Mouse (Mus musculus) Patski (cell line): ENCODE measurements around the gene Slc39a9. TPM values are rescaled to one million over a fixed set of nuclear protein-coding genes. Genes with fewer than 3 reads are reported as not detected.

Experiments
- ATAC-seq: fragments of 100-300 bp; one replicate; pipeline ENCODE4 v1.8.0; 2021
- CTCF ChIA-PET: fragments of 350-600 bp; sonication (Branson Sonifier 250); formaldehyde crosslinking; loops from one replicate; lab custom pipeline; 2022; ENCODE audit warnings: inconsistent platforms; lab: Charles Lee
- POLR2A ChIA-PET: fragments of 350-600 bp; sonication (Branson Sonifier 250); formaldehyde crosslinking; loops from one replicate; lab custom pipeline; 2022; ENCODE audit warnings: antibody characterized with exemption, inconsistent platforms; lab: Charles Lee
- DNase-seq: peaks from one replicate; pipeline ENCODE4 v3.0.0-alpha.2; 2011; ENCODE audit warnings: low read depth, low spot score
- H3K27me3 ChIP-seq: fragments of 371-371 bp; one replicate; pipeline ENCODE4 v1.5.1; 2021
- CTCF ChIP-seq: fragments of 100-300 bp; IDR thresholded peaks from one replicate; pipeline ENCODE4 v1.5.1; 2021
- in situ Hi-C: fragments of 300-500 bp; cut with MboI; formaldehyde crosslinking; loops from 3 replicates; pipeline ENCODE4 v1.11.1; 2018; ENCODE audit warnings: low pct_unique_long_range_greater_than_20kb, mixed read lengths
- polyA plus RNA-seq: library from polyadenylated mRNA; unstranded; gene quantifications from one replicate; pipeline ENCODE4 v1.2.3, GENCODE M21; 2021

Gene Slc39a9
- polyA plus RNA-seq, 1 experiment from 2014 or later: 30.9 TPM

DNA sequence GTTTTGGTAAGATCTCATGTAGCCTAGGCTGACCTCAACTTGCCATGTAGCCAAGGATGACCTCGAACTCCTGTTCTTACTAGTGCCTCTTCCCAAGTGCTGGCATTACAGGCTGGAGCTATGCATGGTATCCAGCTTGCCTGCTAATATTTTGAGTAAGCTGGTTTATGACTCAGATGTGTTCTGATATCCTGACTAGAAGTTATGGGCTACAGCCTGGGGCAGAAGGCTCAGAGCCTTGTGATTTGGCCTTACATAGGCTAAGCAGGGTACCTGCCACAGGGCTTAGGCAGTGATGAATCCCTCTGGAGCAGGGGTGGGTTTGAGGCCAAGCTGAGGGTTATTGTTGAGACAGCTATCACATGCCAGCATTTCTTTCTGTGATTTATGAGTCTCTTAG, 35.1 kb upstream of the Slc39a9 start:
- CTCF ChIA-PET: no interaction called here
- DNase-seq (no peak), ATAC-seq (no peak)
- TF ChIP-seq CTCF: no peak
- H3K27me3 ChIP-seq: no peaks in the 10 kb centered on the region
- POLR2A ChIA-PET: no interaction called here
- in situ Hi-C loops: no loop called here

DNA sequence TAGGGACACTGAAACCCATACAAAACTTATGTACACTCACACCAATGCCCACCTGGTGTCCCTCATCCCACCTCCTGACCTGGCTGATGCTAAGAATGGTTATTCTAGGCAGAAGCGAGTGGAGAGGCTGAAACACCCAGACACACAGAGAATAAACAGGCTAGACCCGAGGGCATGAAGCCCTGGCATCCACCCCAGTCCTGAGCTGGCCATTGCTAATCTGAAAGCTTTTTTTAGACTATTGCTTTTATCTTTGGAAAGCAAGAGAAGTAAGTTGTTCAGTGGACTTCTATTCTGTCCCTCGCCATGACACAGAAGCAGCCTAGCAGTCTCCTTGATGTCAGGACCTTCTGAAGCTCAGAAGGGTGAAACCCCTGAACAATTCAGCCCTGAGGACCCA, 33.8 kb upstream of the Slc39a9 start:
- CTCF ChIA-PET: interaction anchor here (0.9 kb wide), 1 partner anchor 10 kb away, joined by 3 read pairs; no protein-coding TSS in a partner anchor
- no peak for ATAC-seq

GRCm38 (mm10) chr12:80612113-80612791, 31.4 kb upstream of the Slc39a9 start:
- DNase-seq (no peak), ATAC-seq (no peak)
- CTCF ChIA-PET: no interaction called here
- no peak for TF ChIP-seq CTCF
- no peaks in the 10 kb centered on the region for H3K27me3 ChIP-seq
- POLR2A ChIA-PET: no interaction called here
- in situ Hi-C loops: no loop called here

More for the DNA sequence above, 33.8 kb upstream of the Slc39a9 start:
- in situ Hi-C loops: no loop called here
- no peak for TF ChIP-seq CTCF
- POLR2A ChIA-PET: no interaction called here
- DNase-seq: no peak
- no peaks in the 10 kb centered on the region for H3K27me3 ChIP-seq

DNA sequence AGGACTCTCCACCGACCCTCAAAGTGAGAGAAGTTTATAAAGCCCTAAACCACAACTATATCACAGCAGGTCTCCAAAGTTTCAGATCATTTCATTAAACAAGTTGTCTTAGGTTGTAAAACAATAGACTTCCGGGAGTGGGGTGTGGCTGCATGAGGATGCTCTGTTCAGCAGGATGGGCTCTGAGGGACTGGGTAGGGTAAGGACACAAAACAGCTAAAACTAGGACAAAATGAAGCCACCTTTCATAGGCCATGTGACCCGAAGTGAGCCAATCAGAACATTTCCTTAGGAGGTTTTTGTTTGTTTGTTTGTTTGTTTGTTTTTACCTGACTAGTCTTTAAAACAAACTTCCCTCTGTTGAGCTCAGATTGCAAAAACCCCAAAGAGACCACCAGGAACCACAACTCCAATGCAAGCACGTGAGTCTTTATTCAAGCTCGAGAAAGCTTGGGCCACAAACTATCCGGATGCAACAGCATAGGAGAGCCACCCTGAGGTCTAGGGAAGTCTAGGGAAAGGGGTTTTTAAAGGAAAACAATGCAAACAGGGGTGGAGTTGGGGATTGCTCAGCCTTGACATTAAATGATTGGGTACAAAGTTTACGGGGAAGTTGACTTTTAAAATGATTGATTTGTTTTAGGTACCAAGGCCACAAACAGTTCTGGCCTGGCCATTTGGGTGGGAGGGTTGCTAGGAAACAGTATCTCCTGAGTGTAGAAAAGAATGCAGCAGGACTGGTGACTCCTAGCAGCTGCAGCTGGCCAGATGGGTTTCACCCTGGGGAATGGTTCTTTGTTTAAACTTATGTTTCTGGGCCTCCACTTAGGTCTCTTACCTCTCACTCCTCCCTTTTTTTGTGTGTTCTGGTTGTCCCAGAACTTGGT, 28.1 kb upstream of the Slc39a9 start:
- DNase-seq (no peak), ATAC-seq (no peak)
- H3K27me3 ChIP-seq: peaks cover 2% of the 10 kb centered on the region
- ChIA-PET POLR2A (no interaction called here), CTCF (interaction anchor here (1.5 kb wide), 1 partner anchor 10 kb away, joined by 3 read pairs; no protein-coding TSS in a partner anchor)
- in situ Hi-C loops: no loop called here
- TF ChIP-seq CTCF: no peak

GRCm38 (mm10) chr12:80620501-80620900, 23.2 kb upstream of the Slc39a9 start:
- POLR2A ChIA-PET: no interaction called here
- ATAC-seq (no peak), DNase-seq (no peak)
- TF ChIP-seq CTCF: no peak
- peaks cover 2% of the 10 kb centered on the region for H3K27me3 ChIP-seq
- CTCF ChIA-PET: interaction anchor here (1.1 kb wide), 1 partner anchor 11 kb away, joined by 3 read pairs; no protein-coding TSS in a partner anchor
- in situ Hi-C loops: no loop called here

DNA sequence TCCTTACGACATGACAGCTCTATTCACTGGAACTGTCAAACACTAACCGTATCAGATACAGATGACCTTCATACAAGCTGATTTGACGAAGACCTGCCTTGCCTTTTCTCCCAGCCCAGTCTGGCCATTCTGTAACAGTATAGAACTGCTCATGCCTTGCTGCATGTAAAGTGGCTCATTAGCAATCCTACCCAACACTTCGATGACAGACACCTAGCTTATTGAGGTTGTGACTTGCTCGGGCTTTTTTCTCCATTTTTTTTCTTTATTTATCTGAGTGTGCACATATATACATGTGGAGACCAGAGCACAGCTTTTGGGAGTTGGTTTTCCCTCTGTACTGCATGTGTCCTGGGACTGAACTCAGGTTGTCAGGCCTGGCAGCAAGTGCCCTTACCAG, 11.9 kb upstream of the Slc39a9 start:
- POLR2A ChIA-PET: no interaction called here
- in situ Hi-C loops: no loop called here
- no peak for DNase-seq
- CTCF ChIA-PET: interaction anchor here (1.9 kb wide), 1 partner anchor 8 kb away, joined by 5 read pairs; no protein-coding TSS in a partner anchor
- no peak for ATAC-seq
- no peaks in the 10 kb centered on the region for H3K27me3 ChIP-seq
- TF ChIP-seq CTCF: no peak

- no peaks in the 10 kb centered on the region for H3K27me3 ChIP-seq
- peak; percentile 35 for DNase-seq
- peak; percentile 91 for TF ChIP-seq CTCF
- ChIA-PET POLR2A (no interaction called here), CTCF (interaction anchor here (0.8 to 1.0 kb wide), 3 partner anchors 15 to 83 kb away, joined by 3 to 4 read pairs (median 3); no protein-coding TSS in a partner anchor)
- in situ Hi-C loops: no loop called here
- peak; percentile 37 for ATAC-seq
Observed at GRCm38 (mm10) chr12:80642725-80643692, 674 bp upstream of the Slc39a9 start.

- POLR2A ChIA-PET: interaction anchor here (1.6 kb wide), 1 partner anchor 10 kb away, joined by 3 read pairs; no protein-coding TSS in a partner anchor
Observed at GRCm38 (mm10) chr12:80644506-80644868, 804 bp downstream of the Slc39a9 start.

DNA sequence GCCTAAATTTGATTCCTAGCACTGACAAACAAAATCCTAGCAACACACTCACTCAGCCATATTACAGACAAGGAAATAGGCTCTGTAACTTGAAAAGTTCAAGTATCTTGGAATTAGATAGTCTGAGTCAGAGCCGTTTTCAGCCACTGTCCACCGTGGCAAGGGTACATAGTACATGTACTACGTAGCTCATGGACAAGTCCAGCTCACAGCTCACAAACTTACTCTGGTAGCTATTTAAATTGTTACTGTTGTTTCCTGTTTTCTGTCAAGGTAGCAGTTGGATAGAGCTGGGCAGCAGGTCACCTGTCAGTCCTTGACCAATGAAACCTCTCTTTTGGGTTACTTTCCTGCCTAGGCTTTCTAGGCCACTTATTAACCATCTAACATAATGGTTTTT, 2.7 kb downstream of the Slc39a9 start:
- ATAC-seq (no peak), DNase-seq (no peak)
- no peak for TF ChIP-seq CTCF
- no peaks in the 10 kb centered on the region for H3K27me3 ChIP-seq
- in situ Hi-C loops: no loop called here
- ChIA-PET CTCF (no interaction called here), POLR2A (no interaction called here)

More at GRCm38 (mm10) chr12:80644506-80644868, 804 bp downstream of the Slc39a9 start:
- ATAC-seq: no peak
- in situ Hi-C loops: no loop called here
- CTCF ChIA-PET: interaction anchor here (1.3 to 1.8 kb wide), 2 partner anchors 29 to 88 kb away, joined by 3 to 5 read pairs; no protein-coding TSS in a partner anchor
- TF ChIP-seq CTCF: no peak
- no peak for DNase-seq
- H3K27me3 ChIP-seq: no peaks in the 10 kb centered on the region
